Mouse (Mus musculus) v-Abl transformed pro-B cells (cell line): Measurements from ENCODE around the gene Amz1.

Source experiments
- in situ Hi-C, 2 experiments: fragments of 400-800 bp; cut with MboI; formaldehyde crosslinking; loops; one replicate each; pipeline ENCODE4 v1.15.1; 2025; ENCODE audit not compliant: unreplicated experiment in 2 of 2

Amz1 gene

DNA sequence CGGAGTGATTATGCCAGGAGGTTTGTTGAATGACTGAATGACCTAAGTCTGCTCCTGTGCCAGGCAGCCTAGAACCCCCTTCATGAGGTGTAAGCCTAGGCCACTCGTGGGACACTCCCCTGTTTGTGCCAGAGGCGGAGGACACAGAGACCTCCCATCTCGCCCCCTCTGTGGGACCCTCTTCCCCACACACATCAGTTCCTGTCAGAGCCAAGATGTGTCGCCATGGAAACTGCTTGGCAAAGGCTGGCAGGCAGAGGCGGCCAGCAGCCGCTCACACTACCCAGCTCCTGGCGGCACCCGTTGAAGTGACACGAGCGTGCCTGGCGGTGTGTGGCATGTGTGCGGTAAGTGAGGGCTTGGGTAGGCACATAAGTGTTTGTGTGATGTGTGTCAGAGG, at the start of gene Amz1:
TSS of gene Amz1 (plus strand) at position 306 of the 400 bp plus-strand sequence.
- in situ Hi-C loops = no loop called here

GRCm38 (mm10) chr5:140675079-140675478, 48.8 kb upstream of the Amz1 start:
- in situ Hi-C loops = loop anchor here in 1 of 2 experiments (5.0 kb wide), 1 partner anchor 43 kb away; no protein-coding TSS in a partner anchor

- in situ Hi-C loops = loop anchor here in 1 of 2 experiments (5.0 kb wide), 1 partner anchor 43 kb away; no protein-coding TSS in a partner anchor
Observed at GRCm38 (mm10) chr5:140675640-140676039, 48.3 kb upstream of the Amz1 start.

DNA sequence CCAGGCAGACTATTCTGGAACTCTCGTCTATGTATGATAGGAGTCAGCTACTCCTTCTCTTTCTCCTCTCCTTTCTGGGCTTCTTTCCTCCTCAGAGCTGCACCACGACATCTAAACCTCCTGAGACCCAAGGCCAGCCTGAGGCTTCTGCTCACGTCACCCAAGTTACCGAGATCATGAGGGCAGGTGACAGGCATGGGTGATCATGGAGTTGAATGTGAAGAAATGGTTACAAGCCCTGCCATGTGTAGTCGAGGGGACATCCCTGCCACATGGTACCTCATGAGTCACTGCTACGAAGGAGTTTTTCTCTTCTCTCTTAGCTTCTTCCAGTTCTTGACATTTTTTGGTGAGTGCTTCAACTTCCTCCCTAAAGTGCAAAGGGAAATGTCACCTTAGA, 46.8 kb upstream of the Amz1 start:
- in situ Hi-C loops = loop anchor here in 1 of 2 experiments (5.0 kb wide), 1 partner anchor 45 kb away; no protein-coding TSS in a partner anchor

- in situ Hi-C loops = loop anchor here (5.0 kb wide), 3 partner anchors 48 to 143 kb away; no protein-coding TSS in a partner anchor
Observed at GRCm38 (mm10) chr5:140680051-140680450, 43.9 kb upstream of the Amz1 start.

GRCm38 (mm10) chr5:140680950-140681349, 43.0 kb upstream of the Amz1 start:
- in situ Hi-C loops = loop anchor here (5.0 kb wide), 3 partner anchors 49 to 144 kb away; no protein-coding TSS in a partner anchor

- in situ Hi-C loops = loop anchor here (5.0 kb wide), 3 partner anchors 50 to 145 kb away; no protein-coding TSS in a partner anchor
Observed at GRCm38 (mm10) chr5:140682113-140682512, 41.8 kb upstream of the Amz1 start.

- in situ Hi-C loops = loop anchor here (5.0 kb wide), 3 partner anchors 52 to 147 kb away; no protein-coding TSS in a partner anchor
Observed at GRCm38 (mm10) chr5:140684343-140685148, 39.4 kb upstream of the Amz1 start.

DNA sequence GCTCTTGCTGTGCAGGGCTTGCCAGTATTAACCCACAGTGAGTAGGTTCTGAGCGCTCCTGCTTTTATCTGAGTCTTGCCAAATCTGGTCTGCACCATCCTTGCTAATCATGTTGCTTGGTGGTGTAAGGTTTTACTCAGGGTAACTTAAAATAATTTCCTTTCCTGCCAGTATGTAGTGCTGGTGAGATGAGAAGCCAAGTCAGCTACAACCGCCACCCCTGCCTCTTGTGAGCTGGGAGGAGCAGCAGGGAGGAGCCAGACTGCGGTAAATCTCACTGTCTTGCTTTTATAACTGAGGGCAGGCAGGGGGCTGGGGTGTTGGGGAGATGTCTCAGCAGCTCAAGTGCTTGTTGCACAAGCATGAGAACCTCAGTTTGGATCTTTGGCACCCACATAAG, 35.5 kb upstream of the Amz1 start:
- in situ Hi-C loops = no loop called here

GRCm38 (mm10) chr5:140695987-140696386, 27.9 kb upstream of the Amz1 start:
- in situ Hi-C loops = no loop called here

DNA sequence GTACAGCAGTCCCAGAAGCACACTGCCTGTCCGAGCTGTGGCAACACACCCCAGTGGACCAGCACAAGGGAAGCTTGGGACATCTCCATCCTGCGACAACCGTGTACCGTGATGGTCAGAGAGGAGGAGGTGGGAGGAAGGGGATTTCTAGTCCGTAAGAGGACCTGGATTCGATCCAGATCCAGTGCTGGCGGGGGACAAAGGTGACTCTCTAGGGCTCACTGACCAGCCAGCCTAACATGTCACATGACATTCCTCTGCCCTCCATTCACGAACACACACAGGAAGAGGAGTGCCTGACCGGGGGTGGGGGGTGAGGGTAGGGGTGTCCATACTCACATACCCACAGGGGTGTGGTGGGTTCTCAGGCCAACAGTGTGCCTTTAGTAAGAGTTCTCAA, 24.2 kb upstream of the Amz1 start:
- in situ Hi-C loops = no loop called here

- in situ Hi-C loops = no loop called here
Observed at GRCm38 (mm10) chr5:140701661-140702060, 22.3 kb upstream of the Amz1 start.

GRCm38 (mm10) chr5:140702103-140702513, 21.8 kb upstream of the Amz1 start, which contains the start of gene Iqce:
Gene Iqce, minus strand, starts transcription at chr5:140702378.
- in situ Hi-C loops = no loop called here

- in situ Hi-C loops = no loop called here
Observed at GRCm38 (mm10) chr5:140702618-140703175, 21.2 kb upstream of the Amz1 start.

DNA sequence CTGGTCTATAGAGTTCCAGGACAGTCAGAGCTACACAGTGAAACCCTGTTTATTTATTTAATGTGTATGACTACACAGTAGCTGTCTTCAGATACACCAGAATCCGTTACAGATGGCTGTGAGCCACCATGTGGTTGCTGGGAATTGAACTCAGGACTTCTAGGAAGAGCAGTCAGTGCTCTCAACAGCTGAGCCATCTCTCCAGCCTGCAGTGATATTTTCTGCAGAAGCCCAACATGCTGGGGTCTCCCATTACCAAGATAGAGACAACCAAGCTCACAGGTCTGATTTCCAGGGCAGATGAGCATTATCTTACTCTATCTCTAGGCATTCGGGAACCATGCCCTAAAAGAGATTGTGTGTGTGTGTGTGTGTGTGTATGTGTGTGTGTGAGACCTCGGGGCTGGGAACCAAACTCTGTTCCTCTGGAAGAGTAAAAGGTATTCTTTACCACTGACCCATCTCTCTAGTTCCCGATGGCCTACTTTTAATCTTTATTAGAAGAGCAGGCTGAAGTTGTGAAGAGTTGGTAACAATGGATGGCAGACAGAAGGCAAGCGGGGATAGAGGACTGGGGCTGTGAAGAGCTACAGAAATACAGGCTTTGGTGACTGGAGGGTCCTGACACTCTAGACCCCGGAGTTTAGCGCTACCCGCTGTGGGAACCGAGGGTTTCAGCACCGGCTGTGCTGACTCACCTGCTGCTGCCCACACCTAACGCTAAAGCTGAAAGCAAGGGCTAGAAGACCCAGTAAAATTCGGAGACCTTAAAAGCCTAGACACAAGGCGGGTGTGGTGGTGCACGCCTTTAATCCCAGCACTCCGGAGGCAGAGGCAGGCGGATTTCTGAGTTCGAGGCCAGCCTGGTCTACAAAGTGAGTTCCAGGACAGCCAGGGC, 20.2 kb upstream of the Amz1 start:
- in situ Hi-C loops = no loop called here

DNA sequence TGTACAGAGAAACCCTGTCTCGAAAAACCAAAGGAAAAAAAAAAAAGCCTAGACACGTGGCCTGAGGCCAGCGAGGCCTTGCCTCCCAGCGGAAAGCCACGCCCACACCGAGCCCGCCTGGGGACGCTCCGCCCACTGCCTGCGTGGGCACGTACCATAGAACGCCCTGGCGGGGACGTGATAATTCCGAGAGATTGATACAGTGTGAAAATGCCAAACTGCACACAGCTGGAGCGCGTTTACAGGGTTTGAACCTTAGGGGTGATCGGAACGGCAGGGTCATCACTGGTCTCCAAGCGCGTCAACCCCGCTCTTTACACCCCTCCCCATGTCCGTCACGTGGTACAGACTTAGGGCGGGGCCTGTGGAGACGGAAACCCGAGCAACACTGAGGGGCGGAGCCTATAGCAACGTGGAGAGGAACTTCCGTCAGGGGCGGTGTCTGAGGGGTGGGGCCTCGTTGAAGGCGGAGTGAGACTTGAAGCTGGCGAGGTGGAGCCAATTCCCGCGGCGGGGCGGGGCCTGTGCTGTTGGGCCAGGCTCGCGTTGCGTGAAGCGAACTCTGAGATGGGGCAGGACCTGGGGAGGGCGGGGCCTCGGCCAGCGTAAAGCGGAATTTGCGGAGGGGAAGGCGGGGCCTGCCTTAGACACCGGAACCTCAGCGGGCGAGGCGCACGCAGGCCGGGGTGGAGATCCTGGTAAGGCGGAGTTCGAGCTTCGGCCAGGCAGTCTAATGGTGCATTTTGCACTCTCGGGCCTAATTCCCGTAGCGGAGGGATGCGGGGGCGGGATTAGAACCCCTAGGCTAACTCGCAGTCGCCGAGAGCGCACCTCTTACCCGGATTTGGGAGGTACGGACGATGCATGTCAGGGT, 19.3 kb upstream of the Amz1 start, which contains the start of gene Brat1:
TSS of gene Brat1 (plus strand) at position 634 of the 874 bp plus-strand sequence.
- in situ Hi-C loops = no loop called here

- in situ Hi-C loops = no loop called here
Observed at GRCm38 (mm10) chr5:140705501-140706171, 18.3 kb upstream of the Amz1 start.

DNA sequence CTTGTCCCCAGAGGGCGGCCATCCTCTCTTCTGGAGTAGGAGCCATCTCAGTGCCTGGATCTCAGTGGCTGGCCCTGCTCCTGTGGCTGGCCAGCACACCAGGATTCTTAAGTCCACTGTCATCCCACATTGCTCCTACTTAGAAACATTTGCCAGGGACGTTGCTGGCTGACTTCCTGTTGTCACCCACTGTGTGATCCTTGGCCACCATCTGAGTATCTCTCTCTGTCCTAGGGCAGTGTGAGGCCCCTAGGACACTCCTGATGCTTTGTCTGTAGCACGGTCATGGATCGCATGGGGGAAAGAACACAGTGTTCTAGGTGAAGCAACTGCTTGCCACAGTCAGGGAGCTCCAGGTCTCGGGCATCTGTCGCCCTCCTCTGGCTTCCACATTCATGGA, 13.6 kb upstream of the Amz1 start:
- in situ Hi-C loops = no loop called here

GRCm38 (mm10) chr5:140711040-140711439, 12.9 kb upstream of the Amz1 start:
- in situ Hi-C loops = no loop called here
